Mouse (Mus musculus) small intestine, adult 2 months (tissue): ENCODE data around the gene Clmn.

Source experiments
- CTCF ChIP-seq: fragments of 200-500 bp; IDR thresholded peaks from 2 replicates; pipeline ENCODE4 v1.5.1; 2012; ENCODE audit warnings: low read depth, mild to moderate bottlenecking, control low read depth, inconsistent platforms, low read length, moderate library complexity, mixed read lengths; ENCODE audit not compliant: insufficient replicate concordance, insufficient read length; ENCODE audit errors: extremely low read depth
- POLR2A ChIP-seq: fragments of 200-500 bp; IDR thresholded peaks from 2 replicates; pipeline ENCODE4 v1.6.1; 2012; ENCODE audit warnings: low read depth, mild to moderate bottlenecking, control low read depth, inconsistent platforms, low read length, moderate library complexity

DNA sequence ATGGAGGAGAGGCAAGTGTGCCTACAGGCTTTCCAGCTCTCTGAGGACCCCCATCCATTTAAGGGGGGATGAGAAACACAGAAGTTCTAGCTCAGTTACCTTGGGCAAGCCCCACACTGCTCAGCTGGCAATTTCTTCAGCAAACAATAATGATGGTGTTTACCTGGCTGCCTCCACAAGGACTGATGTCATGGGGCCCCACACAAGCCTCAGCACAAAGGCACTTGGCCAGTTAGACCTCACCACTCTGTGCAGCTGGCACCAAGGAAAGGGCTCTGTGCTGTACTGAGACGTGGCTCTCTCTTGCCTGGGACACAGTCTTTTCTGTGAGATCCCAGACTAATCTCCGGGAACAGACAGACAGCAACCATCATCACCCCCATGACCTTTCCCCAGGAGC, 17.2 kb upstream of the Clmn start:
- TF ChIP-seq CTCF: no peak
- TF ChIP-seq POLR2A: no peak
